Mouse (Mus musculus) forebrain, embryonic 10.5 days (tissue): ENCODE measurements around the gene Tm7sf3. TPM values are rescaled to one million over a fixed set of nuclear protein-coding genes. Genes with fewer than 3 reads are reported as not detected.

ENCODE experiments used
- DNase-seq: peaks from one replicate; pipeline ENCODE4 v3.0.0-alpha.2; 2017; ENCODE audit warnings: low spot score; ENCODE audit errors: extremely low spot score
- H3K27ac ChIP-seq: fragments of 300-500 bp; sonication (generic); 2 replicates; pipeline ENCODE4 v1.5.1; 2016; ENCODE audit warnings: mild to moderate bottlenecking
- H3K27me3 ChIP-seq: fragments of 300-500 bp; sonication (generic); 2 replicates; pipeline ENCODE4 v1.6.1; 2016; ENCODE audit warnings: mild to moderate bottlenecking; ENCODE audit not compliant: poor library complexity, severe bottlenecking
- H3K36me3 ChIP-seq: fragments of 300-500 bp; sonication (generic); replicated peaks from 2 replicates; pipeline ENCODE4 v1.6.1; 2016; ENCODE audit warnings: mild to moderate bottlenecking, moderate library complexity
- H3K4me1 ChIP-seq: fragments of 300-500 bp; sonication (generic); 2 replicates; pipeline ENCODE4 v1.6.1; 2016
- H3K4me3 ChIP-seq: fragments of 300-500 bp; sonication (generic); 2 replicates; pipeline ENCODE4 v1.5.1; 2016; ENCODE audit warnings: mild to moderate bottlenecking, moderate library complexity
- H3K9me3 ChIP-seq: fragments of 300-500 bp; sonication (generic); 2 replicates; pipeline ENCODE4 v1.6.1; 2016; ENCODE audit warnings: mild to moderate bottlenecking, moderate library complexity
- WGBS: fragments of 180-500 bp; shearing (Covaris S2); methylation state at CpG from one replicate; pipeline ENCODE4 v1.1.7; 2016; 5-methylcytosine and 5-hydroxymethylcytosine counted together
- polyA plus RNA-seq: library from polyadenylated mRNA; unstranded; fragments of >200 nt; fragmentation: Nextera tagmentation; extraction: Ambion mirVana; gene quantifications from 2 replicates; pipeline ENCODE4 v1.2.1, GENCODE M21; 2016

Gene Tm7sf3
- 25.7 and 28.0 TPM in 2 replicates for polyA plus RNA-seq

DNA sequence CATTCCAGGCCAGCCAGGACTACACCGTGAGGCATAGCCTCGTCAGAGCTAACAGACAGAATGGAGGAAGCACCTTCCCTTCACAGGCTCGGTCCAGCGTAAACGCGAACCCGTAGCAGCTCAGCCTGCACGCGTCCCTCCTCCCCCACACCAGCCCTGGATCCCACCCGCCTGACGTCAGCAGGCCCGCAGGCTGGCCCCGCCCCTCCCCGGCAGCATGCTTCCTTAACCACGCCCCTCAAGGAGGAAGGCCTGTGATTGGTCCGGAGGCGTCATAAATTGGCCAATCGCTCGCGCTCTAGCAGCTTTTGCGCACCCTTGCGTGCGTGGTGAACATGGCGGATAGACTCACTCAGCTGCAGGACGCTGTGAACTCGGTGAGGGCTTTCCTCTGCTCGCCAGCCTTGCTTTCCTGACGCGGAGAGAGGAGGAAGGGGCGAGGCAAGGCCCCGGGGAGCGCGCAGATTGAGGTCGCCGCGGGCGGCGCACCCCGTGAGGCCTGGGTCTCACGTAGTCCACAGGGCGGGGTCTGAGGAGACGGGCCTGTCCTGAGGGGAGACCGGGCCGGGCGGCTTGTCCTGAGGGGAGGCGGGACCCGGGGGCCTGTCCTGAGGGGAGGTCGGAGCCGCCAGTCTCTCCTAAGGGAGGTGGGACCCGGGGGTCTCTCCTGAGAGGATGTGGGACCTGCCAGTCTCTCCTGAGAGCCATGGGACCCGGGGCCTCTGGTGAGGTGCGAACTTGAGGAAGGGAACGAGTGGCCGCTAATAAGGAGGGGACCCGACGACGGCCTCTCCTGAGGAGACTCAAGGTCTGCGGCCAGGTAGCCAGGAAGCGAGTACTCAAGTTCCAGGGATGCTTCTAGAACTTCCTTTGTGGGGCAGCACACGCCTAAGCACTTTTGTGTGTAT lies at the start of gene Tm7sf3, which contains the start of gene Med21:
Tm7sf3 (minus strand) TSS at position 549 of the 908 bp plus-strand sequence.
Med21 (plus strand) TSS at position 272 of the 908 bp plus-strand sequence.
- H3K27me3 ChIP-seq: no peaks in the 10 kb centered on the region
- peak within 1 kb of the TSS; percentile 97 for H3K27ac ChIP-seq
- peak; percentile 98 for DNase-seq
- H3K4me1 ChIP-seq: peaks cover 19% of the 10 kb centered on the region
- H3K36me3 ChIP-seq: no peaks in the 10 kb centered on the region
- 2% methylated on average over 60 of the region's 60 CpGs for WGBS
- peak within 1 kb of the TSS; percentile 91 for H3K4me3 ChIP-seq
- H3K9me3 ChIP-seq: no peaks in the 10 kb centered on the region

GRCm38 (mm10) chr6:146688861-146689260 lies 46.2 kb upstream of the Tm7sf3 start:
- Histone ChIP-seq H3K4me3 (no peak overlapping the region), H3K27ac (no peak overlapping the region), H3K4me1 (no peaks in the 10 kb centered on the region), H3K27me3 (no peaks in the 10 kb centered on the region), H3K36me3 (no peaks in the 10 kb centered on the region), H3K9me3 (no peaks in the 10 kb centered on the region; the same call in 1 of the 2 replicates)
- 83% methylated on average over 5 of the region's 5 CpGs for WGBS
- DNase-seq: no peak

DNA sequence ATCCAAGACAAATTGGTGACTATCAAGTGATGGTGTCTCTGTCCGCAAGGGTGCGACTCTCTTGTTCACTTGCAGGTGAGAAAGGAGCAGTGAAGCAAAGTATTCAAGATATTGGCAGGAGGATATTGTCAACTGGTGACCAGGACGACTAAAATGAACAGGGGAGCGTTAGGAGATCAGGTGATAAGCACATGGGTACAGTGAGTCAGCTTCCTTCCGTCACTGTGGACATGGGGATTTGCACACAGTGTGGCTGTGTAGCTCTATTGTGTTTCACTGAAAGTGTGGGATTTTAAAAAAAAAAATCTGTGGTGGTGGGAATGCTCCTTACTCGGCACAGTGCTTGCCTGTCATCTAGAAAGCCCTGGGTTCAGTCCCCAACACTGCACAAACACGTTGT lies 45.4 kb upstream of the Tm7sf3 start:
- WGBS: 86% methylated on average over 7 of the region's 7 CpGs
- Histone ChIP-seq H3K36me3 (no peaks in the 10 kb centered on the region), H3K27me3 (no peaks in the 10 kb centered on the region), H3K4me1 (no peaks in the 10 kb centered on the region), H3K9me3 (no peaks in the 10 kb centered on the region; the same call in 1 of the 2 replicates), H3K27ac (no peak overlapping the region), H3K4me3 (no peak overlapping the region)
- DNase-seq: no peak

- no peaks in the 10 kb centered on the region; the same call in 1 of the 2 replicates for H3K9me3 ChIP-seq
- H3K36me3 ChIP-seq: no peaks in the 10 kb centered on the region
- H3K27me3 ChIP-seq: no peaks in the 10 kb centered on the region
- no peak overlapping the region for H3K27ac ChIP-seq
- no peak overlapping the region for H3K4me3 ChIP-seq
- no peaks in the 10 kb centered on the region for H3K4me1 ChIP-seq
- no peak for DNase-seq
- whole genome bisulfite sequencing: 92% methylated on average over 5 of the region's 5 CpGs
Measured at GRCm38 (mm10) chr6:146686463-146687196, 44.0 kb upstream of the Tm7sf3 start.

DNA sequence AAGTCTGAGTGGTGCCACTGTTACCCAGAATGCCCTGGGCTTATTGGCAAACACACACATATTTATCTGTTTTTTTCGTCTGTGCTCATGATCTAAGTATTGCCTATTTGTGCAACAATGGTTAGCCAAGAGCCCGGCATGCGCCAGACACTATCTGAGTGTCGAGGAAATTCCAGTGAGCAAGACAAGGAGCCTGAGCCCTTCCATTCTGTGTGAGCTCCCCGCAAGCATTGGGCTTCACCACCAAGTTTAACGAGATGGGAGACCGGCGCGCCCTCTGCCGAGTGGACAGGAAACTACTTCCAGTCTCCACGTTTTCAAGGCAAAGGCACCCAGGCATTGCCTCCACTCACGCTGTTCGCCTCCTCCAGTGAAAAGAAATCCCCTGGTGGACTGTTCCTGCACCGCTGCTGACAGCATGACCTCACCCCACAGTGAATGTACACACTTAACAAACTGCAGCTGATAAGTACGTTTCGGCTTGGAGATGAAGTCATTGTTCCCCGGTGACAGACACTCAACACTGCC lies 43.2 kb upstream of the Tm7sf3 start:
- Histone ChIP-seq H3K27ac (no peak overlapping the region), H3K27me3 (no peaks in the 10 kb centered on the region), H3K4me3 (no peak overlapping the region), H3K36me3 (no peaks in the 10 kb centered on the region), H3K9me3 (peaks cover 2% of the 10 kb centered on the region; the same call in 1 of the 2 replicates), H3K4me1 (no peaks in the 10 kb centered on the region)
- DNase-seq: no peak
- 88% methylated on average over 17 of the region's 17 CpGs for WGBS

GRCm38 (mm10) chr6:146683881-146684280 lies 41.3 kb upstream of the Tm7sf3 start:
- peaks cover 10% of the 10 kb centered on the region; the same call in 1 of the 2 replicates for H3K9me3 ChIP-seq
- no peak overlapping the region for H3K4me3 ChIP-seq
- 82% methylated on average over 4 of the region's 4 CpGs for WGBS
- no peaks in the 10 kb centered on the region for H3K36me3 ChIP-seq
- DNase-seq: no peak
- no peak overlapping the region for H3K27ac ChIP-seq
- H3K27me3 ChIP-seq: no peaks in the 10 kb centered on the region
- no peaks in the 10 kb centered on the region for H3K4me1 ChIP-seq

GRCm38 (mm10) chr6:146678136-146679070 lies 35.8 kb upstream of the Tm7sf3 start:
- 84% methylated on average over 10 of the region's 10 CpGs for WGBS
- Histone ChIP-seq H3K4me1 (no peaks in the 10 kb centered on the region), H3K27ac (no peak overlapping the region), H3K36me3 (no peaks in the 10 kb centered on the region), H3K27me3 (no peaks in the 10 kb centered on the region), H3K9me3 (peaks cover 10% of the 10 kb centered on the region; the same call in 1 of the 2 replicates), H3K4me3 (no peak overlapping the region)
- no peak for DNase-seq

GRCm38 (mm10) chr6:146676904-146677303 lies 34.3 kb upstream of the Tm7sf3 start:
- Histone ChIP-seq H3K27me3 (no peaks in the 10 kb centered on the region), H3K4me1 (no peaks in the 10 kb centered on the region), H3K36me3 (no peaks in the 10 kb centered on the region), H3K4me3 (no peak overlapping the region), H3K9me3 (peaks cover 10% of the 10 kb centered on the region; the same call in 1 of the 2 replicates), H3K27ac (no peak overlapping the region)
- DNase-seq: no peak
- 84% methylated on average over 10 of the region's 10 CpGs for WGBS

- no peaks in the 10 kb centered on the region for H3K36me3 ChIP-seq
- DNase-seq: no peak
- no peaks in the 10 kb centered on the region for H3K27me3 ChIP-seq
- H3K9me3 ChIP-seq: peaks cover 12% of the 10 kb centered on the region; the same call in 1 of the 2 replicates
- 86% methylated on average over 4 of the region's 4 CpGs for WGBS
- no peak overlapping the region for H3K4me3 ChIP-seq
- no peaks in the 10 kb centered on the region for H3K4me1 ChIP-seq
- no peak overlapping the region for H3K27ac ChIP-seq
Measured at GRCm38 (mm10) chr6:146674881-146675536, 32.4 kb upstream of the Tm7sf3 start.

GRCm38 (mm10) chr6:146674420-146674819 lies 31.8 kb upstream of the Tm7sf3 start:
- WGBS: 90% methylated on average over 8 of the region's 8 CpGs
- DNase-seq: no peak
- no peaks in the 10 kb centered on the region for H3K4me1 ChIP-seq
- peaks cover 7% of the 10 kb centered on the region; the same call in 1 of the 2 replicates for H3K9me3 ChIP-seq
- no peak overlapping the region for H3K4me3 ChIP-seq
- H3K27ac ChIP-seq: no peak overlapping the region
- no peaks in the 10 kb centered on the region for H3K36me3 ChIP-seq
- no peaks in the 10 kb centered on the region for H3K27me3 ChIP-seq

DNA sequence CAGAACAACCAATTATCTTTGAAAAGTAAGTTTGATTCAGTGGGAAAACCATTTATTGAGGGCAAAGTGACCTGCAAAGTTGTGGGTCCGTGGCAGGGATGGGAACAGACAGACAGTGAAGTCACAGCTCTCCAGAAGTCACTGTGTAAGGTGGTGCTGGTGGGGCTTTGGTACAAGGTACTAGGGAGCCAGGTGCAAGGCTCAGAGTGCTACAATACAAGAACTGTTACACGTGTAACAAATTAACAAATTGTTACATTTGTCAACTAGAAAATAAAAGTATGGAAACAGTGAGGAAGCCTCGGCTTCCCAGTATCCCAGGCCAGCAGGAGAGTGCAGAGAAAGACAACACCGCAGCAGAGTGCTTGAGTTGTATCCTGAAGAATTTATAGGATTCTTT lies 31.1 kb upstream of the Tm7sf3 start:
- peaks cover 5% of the 10 kb centered on the region; the same call in 1 of the 2 replicates for H3K9me3 ChIP-seq
- no peak overlapping the region for H3K4me3 ChIP-seq
- H3K27ac ChIP-seq: no peak overlapping the region
- no peak for DNase-seq
- H3K4me1 ChIP-seq: no peaks in the 10 kb centered on the region
- H3K36me3 ChIP-seq: no peaks in the 10 kb centered on the region
- 82% methylated on average over 4 of the region's 4 CpGs for WGBS
- H3K27me3 ChIP-seq: no peaks in the 10 kb centered on the region
